Mouse (Mus musculus): ENCODE data around the gene Slc47a2. TPM values are rescaled to one million over a fixed set of nuclear protein-coding genes. Genes with fewer than 3 reads are reported as not detected.

Slc47a2 gene
- total RNA-seq, 1 experiment = 4.1 TPM

DNA sequence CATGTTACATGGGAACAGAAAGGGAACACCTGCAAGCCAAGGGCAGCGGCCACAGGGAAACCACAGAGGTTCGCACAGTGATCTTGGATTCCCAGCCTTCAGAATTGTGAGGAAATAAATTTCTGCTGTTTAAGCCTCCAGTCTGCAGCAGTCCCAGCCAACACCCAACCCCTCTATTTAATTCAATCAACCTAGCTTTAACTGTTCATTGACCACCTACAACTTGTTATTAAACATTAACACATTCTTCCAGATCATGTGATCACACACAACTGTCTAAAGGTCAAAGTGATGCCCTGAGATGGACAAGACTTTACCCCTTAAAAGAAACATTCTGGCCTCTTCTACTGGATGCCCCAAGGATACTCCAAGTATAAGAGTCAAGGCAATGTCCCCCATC is 26.0 kb upstream of the Slc47a2 start:
- no peak overlapping the region for H3K4me3 ChIP-seq (ENCODE audit: insufficient read depth in 1 of 2, low read depth in 1 of 2, low read length in 2 of 2, poor library complexity in 1 of 2, severe bottlenecking in 1 of 2)
- no peak overlapping the region for H3K27ac ChIP-seq (ENCODE audit: insufficient read depth, low read depth, low read length, poor library complexity, severe bottlenecking)
- no peak overlapping the region for H3K9ac ChIP-seq (ENCODE audit: insufficient read depth, low read depth, low read length, poor library complexity, severe bottlenecking)
- DNase-seq (ENCODE audit: low read depth, low spot score) = no peak
- peaks cover 2 to 5% of the 10 kb centered on the region in 2 experiments; a peak in 3 of 4 replicates for H3K4me1 ChIP-seq (ENCODE audit: control insufficient read depth in 2 of 2, insufficient read depth in 2 of 2, low read length in 2 of 2, poor library complexity in 1 of 2)
- in situ Hi-C loops (cut with MboI; ENCODE audit: low sequenced_read_pairs in 2 of 2, unreplicated experiment in 2 of 2) = no loop called here
- H3K9me3 ChIP-seq (ENCODE audit: control insufficient read depth, insufficient read depth, low read depth, low read length) = no peaks in the 10 kb centered on the region
- no peak for TF ChIP-seq ZNF384 (IDR thresholded peaks at IDR 0.05; ENCODE audit: low read depth, low read length)
- TF ChIP-seq ZC3H11A (IDR thresholded peaks at IDR 0.05; ENCODE audit: borderline replicate concordance, low read depth, low read length) = no peak
- TF ChIP-seq CHD2 (IDR thresholded peaks at IDR 0.05; ENCODE audit: low read depth, low read length) = no peak
- no peak for TF ChIP-seq MAFK (IDR thresholded peaks at IDR 0.05; ENCODE audit: insufficient read depth, low read depth, low read length)
- H3K36me3 ChIP-seq (ENCODE audit: control insufficient read depth, insufficient read depth, low read length, poor library complexity, severe bottlenecking) = no peaks in the 10 kb centered on the region

DNA sequence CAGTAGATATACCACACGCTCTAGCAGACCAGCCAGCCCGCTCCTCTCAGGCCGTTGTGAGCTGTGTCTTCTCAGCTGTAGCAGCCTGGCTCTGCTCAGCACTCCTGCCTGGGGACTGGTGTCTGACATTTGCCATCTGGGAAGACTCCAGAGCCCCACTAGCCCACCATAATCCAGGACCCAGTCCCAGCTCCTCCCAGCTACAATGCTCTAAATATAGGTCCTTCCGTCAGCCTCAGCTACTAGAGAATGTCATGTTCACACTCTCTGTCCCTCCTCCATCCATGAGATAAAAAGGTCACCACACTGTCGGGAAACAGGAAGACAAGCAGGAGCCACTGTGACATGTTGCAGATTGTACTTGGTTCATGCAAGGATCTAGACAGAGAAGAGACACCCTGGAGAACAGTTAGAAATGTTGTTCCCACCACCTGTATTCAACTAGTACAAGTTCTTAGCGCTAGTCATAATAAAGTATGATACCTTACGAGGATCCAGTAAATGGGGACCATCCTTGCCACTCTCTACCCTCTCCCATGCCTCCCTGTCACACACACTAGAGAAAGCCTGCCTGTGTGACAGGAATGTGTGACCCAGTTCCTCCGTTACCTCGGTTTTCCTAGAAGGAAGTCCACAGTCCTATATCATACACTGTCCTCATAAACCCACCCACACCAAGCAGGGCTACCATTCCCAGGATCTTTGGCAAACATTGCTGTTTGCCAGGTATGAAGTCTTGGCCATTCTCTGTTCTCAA is 24.0 kb upstream of the Slc47a2 start:
- Histone ChIP-seq H3K27ac (ENCODE audit: insufficient read depth, low read depth, low read length, poor library complexity, severe bottlenecking) (no peak overlapping the region), H3K9me3 (ENCODE audit: control insufficient read depth, insufficient read depth, low read depth, low read length) (no peaks in the 10 kb centered on the region), H3K36me3 (ENCODE audit: control insufficient read depth, insufficient read depth, low read length, poor library complexity, severe bottlenecking) (no peaks in the 10 kb centered on the region), H3K4me3 (ENCODE audit: insufficient read depth in 1 of 2, low read depth in 1 of 2, low read length in 2 of 2, poor library complexity in 1 of 2, severe bottlenecking in 1 of 2) (no peak overlapping the region), H3K4me1 (ENCODE audit: control insufficient read depth in 2 of 2, insufficient read depth in 2 of 2, low read length in 2 of 2, poor library complexity in 1 of 2) (peaks cover 7% of the 10 kb centered on the region in 2 experiments; a peak in 3 of 4 replicates), H3K9ac (ENCODE audit: insufficient read depth, low read depth, low read length, poor library complexity, severe bottlenecking) (no peak overlapping the region)
- in situ Hi-C loops (cut with MboI; ENCODE audit: low sequenced_read_pairs in 2 of 2, unreplicated experiment in 2 of 2) = no loop called here
- no peak for DNase-seq (ENCODE audit: low read depth, low spot score)
- no peak for TF ChIP-seq ZNF384 (IDR thresholded peaks at IDR 0.05; ENCODE audit: low read depth, low read length)
- TF ChIP-seq ZC3H11A (IDR thresholded peaks at IDR 0.05; ENCODE audit: borderline replicate concordance, low read depth, low read length) = no peak
- no peak for TF ChIP-seq CHD2 (IDR thresholded peaks at IDR 0.05; ENCODE audit: low read depth, low read length)
- TF ChIP-seq MAFK (IDR thresholded peaks at IDR 0.05; ENCODE audit: insufficient read depth, low read depth, low read length) = no peak
- no peak for TF ChIP-seq HCFC1 (IDR thresholded peaks at IDR 0.05; ENCODE audit: borderline replicate concordance, insufficient read depth, low read length)

DNA sequence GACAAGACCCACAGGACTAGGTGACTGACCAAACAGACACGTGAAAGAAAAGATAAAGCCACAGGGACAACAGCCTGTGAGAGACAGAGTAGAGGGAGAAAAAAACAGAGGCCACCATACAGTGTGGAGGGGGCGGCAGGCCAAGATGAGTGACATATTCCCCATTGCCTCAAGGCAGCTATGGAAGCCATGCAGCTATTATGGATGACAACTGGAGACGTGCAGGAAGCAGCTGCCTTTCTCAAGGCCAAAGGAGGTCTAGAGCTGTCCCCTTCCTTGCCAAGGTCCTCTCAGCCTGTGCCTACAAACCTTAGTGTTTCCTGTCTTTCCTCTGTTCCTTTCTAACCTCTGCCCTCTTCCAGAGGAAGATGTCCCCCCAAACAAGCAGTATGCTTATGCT is 23.3 kb upstream of the Slc47a2 start:
- no peak for DNase-seq (ENCODE audit: low read depth, low spot score)
- H3K27ac ChIP-seq (ENCODE audit: insufficient read depth, low read depth, low read length, poor library complexity, severe bottlenecking) = no peak overlapping the region
- peaks cover 7 to 10% of the 10 kb centered on the region in 2 experiments; a peak in 3 of 4 replicates for H3K4me1 ChIP-seq (ENCODE audit: control insufficient read depth in 2 of 2, insufficient read depth in 2 of 2, low read length in 2 of 2, poor library complexity in 1 of 2)
- no peaks in the 10 kb centered on the region for H3K9me3 ChIP-seq (ENCODE audit: control insufficient read depth, insufficient read depth, low read depth, low read length)
- in situ Hi-C loops (cut with MboI; ENCODE audit: low sequenced_read_pairs in 2 of 2, unreplicated experiment in 2 of 2) = no loop called here
- H3K36me3 ChIP-seq (ENCODE audit: control insufficient read depth, insufficient read depth, low read length, poor library complexity, severe bottlenecking) = no peaks in the 10 kb centered on the region
- no peak overlapping the region for H3K4me3 ChIP-seq (ENCODE audit: insufficient read depth in 1 of 2, low read depth in 1 of 2, low read length in 2 of 2, poor library complexity in 1 of 2, severe bottlenecking in 1 of 2)
- no peak overlapping the region for H3K9ac ChIP-seq (ENCODE audit: insufficient read depth, low read depth, low read length, poor library complexity, severe bottlenecking)
- no peak for TF ChIP-seq ZNF384 (IDR thresholded peaks at IDR 0.05; ENCODE audit: low read depth, low read length)
- TF ChIP-seq ZC3H11A (IDR thresholded peaks at IDR 0.05; ENCODE audit: borderline replicate concordance, low read depth, low read length) = no peak
- TF ChIP-seq CHD2 (IDR thresholded peaks at IDR 0.05; ENCODE audit: low read depth, low read length) = no peak
- TF ChIP-seq MAFK (IDR thresholded peaks at IDR 0.05; ENCODE audit: insufficient read depth, low read depth, low read length) = no peak
- TF ChIP-seq HCFC1 (IDR thresholded peaks at IDR 0.05; ENCODE audit: borderline replicate concordance, insufficient read depth, low read length) = no peak

GRCm38 (mm10) chr11:61364096-61364495 is 21.4 kb upstream of the Slc47a2 start:
- H3K4me1 ChIP-seq (ENCODE audit: control insufficient read depth in 2 of 2, insufficient read depth in 2 of 2, low read length in 2 of 2, poor library complexity in 1 of 2) = peaks cover 7 to 12% of the 10 kb centered on the region in 2 experiments; a peak in 3 of 4 replicates
- H3K9ac ChIP-seq (ENCODE audit: insufficient read depth, low read depth, low read length, poor library complexity, severe bottlenecking) = no peak overlapping the region
- no peak overlapping the region for H3K27ac ChIP-seq (ENCODE audit: insufficient read depth, low read depth, low read length, poor library complexity, severe bottlenecking)
- H3K9me3 ChIP-seq (ENCODE audit: control insufficient read depth, insufficient read depth, low read depth, low read length) = no peaks in the 10 kb centered on the region
- peaks cover 2% of the 10 kb centered on the region; the same call in 1 of the 2 replicates for H3K36me3 ChIP-seq (ENCODE audit: control insufficient read depth, insufficient read depth, low read length, poor library complexity, severe bottlenecking)
- in situ Hi-C loops (cut with MboI; ENCODE audit: low sequenced_read_pairs in 2 of 2, unreplicated experiment in 2 of 2) = no loop called here
- DNase-seq (ENCODE audit: low read depth, low spot score) = no peak
- no peak overlapping the region for H3K4me3 ChIP-seq (ENCODE audit: insufficient read depth in 1 of 2, low read depth in 1 of 2, low read length in 2 of 2, poor library complexity in 1 of 2, severe bottlenecking in 1 of 2)
- no peak for TF ChIP-seq ZC3H11A (IDR thresholded peaks at IDR 0.05; ENCODE audit: borderline replicate concordance, low read depth, low read length)
